Mouse (Mus musculus): ENCODE data around the gene Pms2. TPM values are rescaled to one million over a fixed set of nuclear protein-coding genes. Genes with fewer than 3 reads are reported as not detected.

The Pms2 gene
- 10 to 100 TPM; 16.6 to 19.0 TPM for total RNA-seq (2021)
- long read RNA-seq, experiment 1, full-length matches to known transcripts, result 8 of 14 reads
- long read RNA-seq, experiment 1, partial matches to known transcripts, result 0 of 14 reads
- long read RNA-seq, experiment 1, other reads (novel, unspliced or antisense), result 6 of 14 reads
- long read RNA-seq, experiment 2, full-length matches to known transcripts, result 7 of 13 reads
- long read RNA-seq, experiment 2, partial matches to known transcripts, result 1 of 13 reads
- long read RNA-seq, experiment 2, other reads (novel, unspliced or antisense), result 5 of 13 reads

DNA sequence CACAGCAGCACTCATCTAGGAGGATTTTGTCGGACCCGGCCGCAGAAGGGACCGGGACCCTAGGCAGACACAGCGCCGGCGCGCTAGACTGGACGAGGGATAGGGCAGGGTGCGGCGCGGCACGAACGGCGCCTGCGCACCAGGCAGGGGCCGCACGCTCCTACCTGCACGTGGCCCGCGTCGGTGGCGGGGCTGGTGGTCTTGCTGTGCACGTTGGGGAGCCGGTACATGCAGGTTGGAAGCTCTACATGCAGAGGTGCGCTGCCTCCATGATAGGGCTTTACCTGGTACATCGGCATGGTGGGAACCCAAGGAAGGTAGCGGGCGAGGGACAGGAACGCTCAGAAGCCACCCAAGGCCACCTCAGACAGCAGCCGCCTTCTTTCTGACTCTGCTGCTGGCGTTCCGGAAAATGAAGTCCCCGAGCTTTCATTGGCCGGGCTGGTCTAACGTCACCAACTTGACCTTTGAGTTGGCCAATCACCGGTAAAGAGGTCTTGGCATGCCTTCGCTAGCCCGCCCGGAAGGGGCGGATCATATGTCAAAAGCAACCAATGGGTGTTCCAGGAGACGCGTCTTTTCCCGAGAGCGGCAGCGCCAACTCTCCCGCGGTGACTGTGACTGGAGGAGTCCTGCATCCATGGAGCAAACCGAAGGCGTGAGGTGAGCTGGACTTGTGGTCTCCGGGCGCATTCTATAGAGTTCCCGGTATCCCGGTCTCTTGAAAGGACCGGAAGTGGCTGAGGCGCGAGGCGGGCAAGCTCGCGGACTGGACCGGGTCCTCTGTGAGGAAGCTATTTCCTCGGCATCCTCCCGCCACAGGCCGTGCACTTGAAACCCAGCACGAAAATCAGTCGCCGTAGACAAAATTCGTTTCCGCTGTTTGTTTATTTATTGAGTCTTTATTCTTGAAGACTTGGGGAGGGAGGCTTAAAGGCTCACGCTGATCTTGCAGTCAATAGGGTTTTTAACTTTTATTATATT is at the start of gene Pms2, which contains the start of gene Aimp2:
Pms2 (plus strand) TSS at position 548 of the 984 bp plus-strand sequence.
Aimp2 (minus strand) TSS at position 431 of the 984 bp plus-strand sequence.
- DNase-seq (ENCODE audit: low spot score in 2 of 2), result peak; percentile 94 to 97

DNA sequence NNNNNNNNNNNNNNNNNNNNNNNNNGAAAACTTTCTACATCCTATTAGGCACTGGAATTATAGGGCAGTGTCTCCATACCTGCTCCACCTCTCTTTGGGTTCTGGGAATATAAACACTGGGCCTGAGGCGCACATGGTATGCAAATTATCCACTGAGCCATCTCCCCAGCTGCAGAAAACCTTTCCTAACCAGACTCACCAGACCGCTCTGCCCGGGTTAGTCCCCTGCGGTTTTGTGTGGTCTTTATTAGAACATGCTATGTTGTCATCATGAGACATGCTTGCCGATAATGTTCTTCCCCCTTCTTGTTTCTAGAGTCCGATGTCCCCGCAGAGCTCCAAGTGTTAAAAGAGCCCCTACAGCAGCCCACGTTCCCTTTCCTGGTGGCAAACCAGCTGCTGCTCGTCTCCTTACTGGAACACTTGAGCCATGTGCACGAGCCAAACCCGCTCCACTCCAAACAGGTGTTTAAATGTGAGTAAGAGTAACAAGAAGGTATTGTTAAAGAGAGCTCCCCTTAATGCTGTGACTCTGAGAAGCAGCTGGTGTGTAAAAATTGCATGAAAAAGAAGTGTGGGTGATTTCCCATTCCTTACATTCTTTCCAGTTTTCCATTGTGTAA is 38.1 kb upstream of the Pms2 start:
- DNase-seq (ENCODE audit: low spot score in 2 of 2), result no peak

DNA sequence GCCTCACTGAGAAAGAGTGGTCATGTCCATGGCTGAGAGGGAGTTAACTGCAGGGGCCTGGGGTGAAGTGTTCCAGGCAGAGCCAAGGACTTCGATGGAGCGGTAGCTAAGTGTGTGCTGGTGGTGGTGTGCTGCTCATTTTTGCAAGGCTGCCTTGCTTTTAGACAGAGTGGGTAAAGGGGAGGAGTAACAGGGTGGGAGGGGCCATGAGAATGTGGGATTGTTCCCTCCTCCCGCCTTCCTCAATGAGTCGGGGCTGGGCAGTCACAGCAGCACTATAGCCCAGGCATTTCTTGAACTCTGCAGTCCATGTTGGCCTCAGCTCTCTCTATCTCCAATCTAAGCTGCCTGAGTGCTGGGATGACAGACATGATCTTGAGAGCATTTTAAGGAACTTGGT is 35.2 kb upstream of the Pms2 start:
- DNase-seq (ENCODE audit: low spot score in 2 of 2), result no peak

DNA sequence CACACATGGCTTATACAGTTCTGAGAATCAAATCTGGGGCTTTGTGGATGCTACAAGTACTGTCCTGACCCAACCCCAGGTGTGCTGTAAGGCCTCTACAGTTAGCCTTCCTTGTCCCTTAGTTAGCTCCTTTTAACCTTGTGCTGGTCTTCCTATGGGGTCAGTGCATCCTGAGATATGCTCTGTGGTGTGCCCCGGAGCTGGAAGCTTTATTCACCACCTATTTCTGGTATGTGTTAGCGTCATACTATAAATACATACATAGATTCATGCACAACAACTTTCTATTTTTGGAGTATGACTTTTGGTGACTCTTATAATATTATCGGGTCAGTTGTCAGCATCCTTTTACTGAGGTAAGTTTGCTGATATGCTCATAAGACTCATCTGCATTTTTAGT is 24.5 kb upstream of the Pms2 start:
- DNase-seq (ENCODE audit: low spot score in 2 of 2), result no peak

DNA sequence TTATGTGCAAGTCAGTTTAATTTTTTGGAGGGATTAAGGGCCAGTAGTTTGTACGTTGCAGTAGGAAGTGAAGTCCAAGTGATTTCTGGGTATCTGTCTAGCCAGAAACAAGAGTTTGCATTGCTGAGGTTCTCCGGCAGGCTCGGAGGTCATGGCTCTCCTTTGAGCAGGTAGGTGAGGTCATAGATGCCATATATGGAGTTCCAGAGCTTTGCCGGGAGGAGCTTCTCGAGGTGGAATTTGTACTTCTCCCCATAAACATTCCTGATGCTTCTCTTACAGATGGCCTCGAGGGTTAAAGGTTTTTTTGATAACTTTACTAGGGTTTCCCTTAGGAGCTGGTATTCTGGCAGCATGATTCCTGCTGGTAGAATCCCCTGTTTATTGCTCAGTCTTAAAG is 19.0 kb upstream of the Pms2 start:
- no peak for DNase-seq (ENCODE audit: low spot score in 2 of 2)

DNA sequence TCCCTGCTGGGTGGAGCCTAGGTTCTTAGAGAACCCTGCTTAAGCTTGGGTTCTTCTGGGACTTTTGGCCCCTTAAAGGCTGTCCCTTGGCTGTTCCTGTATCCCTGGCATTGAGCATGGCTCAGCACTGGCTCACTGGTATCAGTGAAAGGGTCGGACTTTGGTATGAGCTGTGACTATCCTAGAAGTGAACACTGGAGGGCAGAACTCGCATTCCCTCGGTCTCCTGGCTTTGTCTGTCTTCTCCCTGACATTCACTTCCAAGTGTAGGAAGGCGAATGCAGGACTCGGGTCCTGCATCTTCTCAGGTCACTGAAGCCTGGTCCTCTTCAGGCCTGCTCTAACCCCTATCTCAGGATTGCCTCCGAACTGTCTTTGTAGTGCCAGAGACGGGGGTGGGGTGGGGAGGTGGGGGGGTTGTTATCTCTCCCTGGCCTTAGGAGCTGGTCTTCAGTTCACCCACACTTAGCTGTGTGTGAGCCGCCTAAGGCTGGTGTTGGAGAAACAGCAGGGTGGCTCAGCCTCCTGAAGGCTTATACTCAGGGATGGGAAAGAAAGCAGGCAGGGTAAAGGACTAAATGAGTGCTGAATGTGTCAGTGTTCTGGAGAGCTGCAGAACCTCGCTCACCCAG is 17.4 kb upstream of the Pms2 start:
- peak in 1 of 2 experiments; percentile 26 for DNase-seq (ENCODE audit: low spot score in 2 of 2)

DNA sequence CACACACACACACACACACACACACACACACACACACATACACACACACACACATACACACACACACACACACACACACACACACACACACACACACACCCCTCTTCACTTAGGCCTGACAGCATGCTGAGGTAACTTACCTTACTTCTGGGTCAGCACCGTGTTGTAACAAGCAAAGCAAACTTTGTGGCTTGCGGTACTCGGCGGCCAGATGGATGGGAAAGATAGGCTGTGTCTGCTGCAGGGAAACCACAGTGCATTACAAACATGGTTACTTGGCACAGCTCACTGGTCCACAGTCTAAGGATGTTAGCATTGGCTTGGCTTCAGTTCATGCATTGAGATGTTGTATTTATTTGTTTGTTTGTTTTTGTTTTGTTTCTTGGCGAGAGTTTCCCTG is 16.4 kb upstream of the Pms2 start:
- DNase-seq (ENCODE audit: low spot score in 2 of 2), result no peak

DNA sequence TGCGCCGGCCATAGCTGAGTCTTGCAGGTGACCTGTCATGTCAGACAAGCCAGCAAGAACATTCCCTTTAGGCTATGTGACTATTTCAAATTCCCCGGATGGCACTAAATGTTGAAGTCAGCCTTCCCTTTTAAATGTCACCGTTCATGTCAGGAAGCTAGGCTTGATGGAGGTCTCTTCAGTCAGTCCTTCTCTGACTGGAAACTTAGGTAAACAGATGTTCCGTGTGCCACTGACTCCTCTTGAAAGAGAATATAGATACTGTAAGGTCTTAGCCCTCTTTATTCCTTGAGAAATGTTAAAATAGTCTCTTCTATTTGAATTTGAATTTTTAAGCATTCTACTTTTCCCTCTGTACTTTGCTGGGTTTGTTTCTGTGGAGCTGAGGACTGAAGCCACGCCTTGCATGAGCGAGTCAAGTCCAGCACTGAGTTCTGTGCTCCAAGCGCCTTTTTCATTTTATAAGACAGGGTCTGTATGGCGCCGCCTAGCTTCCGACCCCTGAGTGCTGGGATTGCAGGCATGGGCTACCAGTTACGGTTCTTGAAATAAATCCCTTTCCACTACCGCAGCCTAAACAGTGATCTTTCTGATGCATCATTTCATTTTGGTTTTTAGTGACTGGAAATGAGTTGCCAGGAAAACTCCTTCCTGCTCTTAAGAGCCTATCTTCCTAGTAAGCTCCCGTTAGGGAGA is 12.0 kb upstream of the Pms2 start, which contains the start of gene Ankrd61:
Ankrd61 (minus strand) TSS at position 51 of the 696 bp plus-strand sequence.
- no peak for DNase-seq (ENCODE audit: low spot score in 2 of 2)

DNA sequence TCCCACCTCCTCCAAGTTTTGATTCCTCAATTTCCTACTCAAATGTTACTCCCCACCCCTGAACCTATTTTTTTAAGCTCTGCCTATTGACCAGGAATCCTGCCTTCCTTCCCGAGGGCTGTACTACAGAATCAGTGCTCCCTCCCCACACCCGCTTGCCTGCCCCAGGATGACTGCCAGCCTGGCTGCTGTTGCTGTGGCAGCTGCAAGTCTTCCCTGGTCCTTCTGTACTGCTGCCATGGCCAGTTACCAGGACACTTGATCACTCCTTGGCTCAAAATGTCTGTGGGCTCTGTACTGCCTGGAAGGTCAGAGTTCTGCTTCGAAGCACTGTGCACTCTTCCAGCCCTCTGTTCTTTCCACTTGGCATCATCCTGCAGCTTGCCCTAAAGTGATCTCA is 7.7 kb upstream of the Pms2 start:
- DNase-seq (ENCODE audit: low spot score in 2 of 2), result no peak

DNA sequence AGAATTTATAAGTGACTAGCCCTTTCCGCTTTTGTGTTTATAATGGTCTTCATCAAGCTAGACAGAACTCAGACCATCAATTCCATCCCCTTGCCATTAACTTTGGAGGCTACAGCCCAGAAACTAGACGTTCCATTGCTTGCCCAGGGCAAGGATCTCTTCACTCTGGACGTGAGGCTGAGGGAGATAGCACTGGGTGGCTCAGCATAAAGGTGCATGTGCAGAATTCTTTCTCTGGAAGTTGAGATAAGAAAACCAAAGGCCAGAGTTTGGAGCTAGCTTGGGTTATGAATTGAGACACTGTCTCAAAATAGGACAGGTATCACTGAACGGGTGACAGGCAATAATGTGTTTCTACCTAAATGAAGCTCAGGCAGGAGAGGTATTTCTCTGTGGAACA is 6.0 kb upstream of the Pms2 start:
- no peak for DNase-seq (ENCODE audit: low spot score in 2 of 2)

DNA sequence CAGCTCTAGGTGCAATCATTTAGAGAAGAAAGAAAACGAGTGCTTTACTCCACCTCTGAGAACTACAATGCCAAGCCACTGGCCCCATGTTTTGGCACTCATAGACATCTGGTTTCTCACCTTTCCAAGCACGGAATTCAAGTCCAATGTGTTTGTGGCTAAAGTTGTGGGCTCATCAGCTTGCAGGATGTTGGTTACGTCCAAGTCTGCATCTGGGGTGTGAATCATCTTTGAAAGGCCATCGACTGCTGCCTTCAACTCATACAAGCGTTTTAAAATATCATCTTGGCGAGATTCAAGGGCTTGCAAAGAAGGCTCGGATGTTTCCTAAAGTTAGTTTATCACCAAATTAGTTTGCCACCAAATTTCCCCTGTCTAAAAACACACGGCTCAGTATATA is 3.3 kb upstream of the Pms2 start:
- DNase-seq (ENCODE audit: low spot score in 2 of 2), result no peak

DNA sequence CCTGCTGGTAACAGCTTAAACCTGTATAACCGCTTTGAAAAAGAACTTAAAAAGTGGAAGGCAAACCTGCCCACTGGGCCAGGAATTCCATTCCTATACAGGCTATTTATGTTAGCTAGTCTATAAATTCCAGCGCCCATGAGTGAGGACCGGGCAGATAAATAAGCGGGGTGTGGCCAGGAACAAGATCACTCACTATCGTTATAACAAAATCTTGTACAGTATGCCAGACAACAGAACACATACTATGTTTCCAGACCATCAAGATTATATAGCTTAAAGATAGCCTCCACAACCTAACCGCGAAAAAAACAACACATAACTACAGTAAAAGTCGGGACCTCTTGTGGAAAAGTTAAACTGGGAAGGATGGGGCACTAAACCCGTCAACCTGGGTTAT is 838 bp upstream of the Pms2 start:
- DNase-seq (ENCODE audit: low spot score in 2 of 2), result no peak

DNA sequence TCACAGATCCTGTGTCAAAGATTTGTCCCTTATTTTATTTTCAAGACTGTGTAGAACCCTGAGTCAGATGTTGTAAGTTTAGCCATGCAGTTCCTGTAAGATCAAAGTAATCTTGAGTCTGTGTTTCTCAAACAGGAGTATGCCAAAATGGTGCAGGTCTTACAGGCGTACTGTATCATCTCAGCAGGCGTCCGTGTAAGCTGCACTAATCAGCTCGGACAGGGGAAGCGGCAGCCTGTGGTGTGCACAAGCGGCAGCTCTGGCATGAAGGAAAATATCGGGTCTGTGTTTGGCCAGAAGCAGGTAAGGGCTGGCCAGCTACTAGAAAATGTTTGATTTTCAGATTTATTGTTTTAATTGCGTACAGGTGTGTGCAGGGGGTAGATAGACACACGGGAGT is 6.5 kb downstream of the Pms2 start:
- DNase-seq (ENCODE audit: low spot score in 2 of 2), result no peak

DNA sequence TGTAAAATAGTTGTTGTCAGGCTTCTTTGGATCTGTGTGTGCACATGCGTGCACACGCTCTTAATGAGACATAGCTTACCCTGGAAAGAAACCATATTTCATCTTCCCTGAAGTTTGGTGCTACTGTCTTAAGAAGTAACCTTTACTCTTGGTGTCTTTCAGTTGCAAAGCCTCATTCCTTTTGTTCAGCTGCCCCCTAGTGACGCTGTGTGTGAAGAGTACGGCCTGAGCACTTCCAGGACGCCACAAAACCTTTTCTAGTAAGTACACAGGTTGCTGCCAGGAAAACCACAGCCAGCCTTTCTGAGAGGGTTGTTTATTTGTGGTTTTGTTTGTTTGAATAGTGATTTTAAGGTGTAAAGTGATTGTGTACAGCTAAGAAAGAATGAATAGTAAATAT is 7.7 kb downstream of the Pms2 start:
- no peak for DNase-seq (ENCODE audit: low spot score in 2 of 2)

DNA sequence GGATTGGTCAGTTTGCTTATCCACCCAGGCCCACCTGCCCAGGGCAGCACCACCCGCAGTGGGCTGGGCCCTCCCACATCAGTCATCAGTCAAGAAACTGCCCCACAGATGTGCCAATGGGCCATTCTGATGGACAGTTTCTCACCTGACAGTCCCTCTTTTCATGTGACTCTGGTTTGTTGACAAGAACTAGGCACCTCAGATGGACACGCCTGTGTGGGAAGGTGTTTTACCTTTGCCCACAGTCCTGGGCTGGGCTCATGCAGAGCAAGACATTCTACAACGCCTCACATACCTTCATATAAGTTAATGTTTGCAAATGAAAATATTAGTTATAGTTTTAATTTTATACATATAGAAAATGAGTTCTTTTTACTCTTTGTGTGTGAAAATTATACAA is 8.4 kb downstream of the Pms2 start:
- DNase-seq (ENCODE audit: low spot score in 2 of 2), result no peak

DNA sequence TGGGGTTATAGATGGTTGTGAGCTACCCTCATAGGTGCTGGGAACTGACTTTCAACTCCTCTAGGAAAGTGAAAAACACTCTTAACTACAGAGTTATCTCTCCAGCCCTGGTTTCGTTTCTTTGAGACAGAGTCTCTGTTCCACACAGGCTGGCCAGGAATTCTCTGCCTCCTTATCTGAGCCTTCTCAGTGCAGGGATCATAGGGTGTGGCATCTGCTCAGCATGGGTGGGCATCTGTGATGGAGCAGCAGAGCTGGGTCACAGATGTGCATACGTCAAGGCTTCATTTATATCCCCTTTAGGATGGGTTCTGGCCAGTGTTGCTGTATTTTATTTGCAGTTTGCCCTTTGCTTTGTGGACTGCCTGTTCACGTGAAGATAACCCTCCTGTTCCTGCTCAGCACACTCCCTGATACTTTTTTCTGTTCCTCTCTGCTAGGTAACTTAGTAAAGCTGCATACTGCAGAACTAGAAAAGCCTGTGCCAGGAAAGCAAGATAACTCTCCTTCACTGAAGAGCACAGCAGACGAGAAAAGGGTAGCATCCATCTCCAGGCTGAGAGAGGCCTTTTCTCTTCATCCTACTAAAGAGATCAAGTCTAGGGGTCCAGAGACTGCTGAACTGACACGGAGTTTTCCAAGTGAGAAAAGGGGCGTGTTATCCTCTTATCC is 15.2 kb downstream of the Pms2 start:
- DNase-seq (ENCODE audit: low spot score in 2 of 2), result no peak

DNA sequence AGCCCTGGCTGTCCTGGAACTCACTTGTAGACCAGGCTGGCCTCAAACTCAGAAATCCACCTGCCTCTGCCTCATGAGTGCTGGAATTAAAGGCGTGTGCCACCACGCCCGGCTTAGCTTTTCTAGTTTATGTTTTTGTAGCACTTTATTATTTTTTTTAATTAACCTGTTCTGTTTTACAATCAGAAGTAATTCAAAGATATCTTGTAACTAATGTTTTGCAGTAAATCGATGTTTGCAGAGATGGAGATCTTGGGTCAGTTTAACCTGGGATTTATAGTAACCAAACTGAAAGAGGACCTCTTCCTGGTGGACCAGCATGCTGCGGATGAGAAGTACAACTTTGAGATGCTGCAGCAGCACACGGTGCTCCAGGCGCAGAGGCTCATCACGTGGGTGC is 18.1 kb downstream of the Pms2 start, which contains the start of gene Gm42421:
Gm42421 (plus strand) TSS at position 301 of the 400 bp plus-strand sequence.
- no peak for DNase-seq (ENCODE audit: low spot score in 2 of 2)

DNA sequence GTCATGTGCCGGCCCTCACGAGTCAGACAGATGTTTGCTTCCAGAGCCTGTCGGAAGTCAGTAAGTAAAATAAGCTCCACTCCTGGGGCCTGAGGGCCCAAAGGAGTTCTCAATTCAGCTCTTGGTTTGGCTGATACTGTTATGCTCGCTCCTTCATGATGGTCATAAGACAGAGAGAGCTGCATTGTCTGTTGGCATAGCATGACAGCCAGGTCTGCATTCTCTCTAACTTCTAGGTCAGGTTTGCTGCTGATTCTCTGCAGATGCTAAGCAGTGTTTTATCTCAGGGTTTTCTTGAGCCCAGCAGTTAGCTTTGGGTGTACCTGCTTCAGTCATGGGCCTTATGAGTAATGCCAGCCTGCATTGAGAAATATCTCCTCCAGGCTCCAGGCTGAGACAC is 19.5 kb downstream of the Pms2 start:
- DNase-seq (ENCODE audit: low spot score in 2 of 2), result no peak

DNA sequence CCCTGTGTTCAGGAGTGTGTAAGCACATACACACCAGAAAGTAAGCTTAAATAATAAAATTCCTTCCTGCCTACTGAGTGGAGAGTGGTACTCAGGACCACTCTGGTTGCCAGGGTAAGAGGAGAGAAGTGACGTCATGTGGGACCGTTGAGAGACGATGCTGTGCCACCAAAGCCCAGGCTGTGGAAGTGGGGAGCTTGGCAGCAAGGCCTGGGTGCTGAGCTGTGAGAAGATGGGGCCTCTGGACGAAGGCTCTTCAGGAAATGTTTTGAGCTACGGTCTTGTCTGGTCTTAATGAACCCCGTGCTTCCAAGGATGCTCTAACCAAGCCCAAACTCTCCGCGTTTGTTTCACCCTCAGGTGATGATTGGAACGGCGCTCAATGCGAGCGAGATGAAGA is 20.9 kb downstream of the Pms2 start:
- no peak for DNase-seq (ENCODE audit: low spot score in 2 of 2)
